Mouse (Mus musculus): ENCODE measurements around the gene Cmtm7. TPM values are rescaled to one million over a fixed set of nuclear protein-coding genes. Genes with fewer than 3 reads are reported as not detected.

Gene Cmtm7
- polyA plus RNA-seq (2012; rRNA removed), result 781 and 799 TPM in 2 replicates

GRCm38 (mm10) chr9:114781526-114782212, at the start of gene Cmtm7:
Cmtm7 (minus strand) TSS chr9:114781856.
- Histone ChIP-seq H3K27ac (ENCODE audit: control insufficient read depth, insufficient read depth, low read length) (peak within 1 kb of the TSS; percentile 88), H3K27me3 (ENCODE audit: control insufficient read depth, insufficient read depth, low read length) (no peaks in the 10 kb centered on the region), H3K36me3 (ENCODE audit: control insufficient read depth, insufficient read depth, low read length) (no peaks in the 10 kb centered on the region), H3K4me1 (replicated peaks; ENCODE audit: control insufficient read depth, insufficient read depth, low read length) (peaks cover 36% of the 10 kb centered on the region), H3K4me3 (ENCODE audit: control insufficient read depth, insufficient read depth, low read length) (peak within 1 kb of the TSS; percentile 96)
- peak; percentile 81 for DNase-seq
- TF ChIP-seq POLR2A (IDR thresholded peaks at IDR 0.05; ENCODE audit: control insufficient read depth, extremely low read depth, insufficient read depth, low read length, poor library complexity), result peak; percentile 78
- 0 out of 2 replicates have a peak, but pooled peaks have one; percentile 36 for TF ChIP-seq CTCF (IDR thresholded peaks at IDR 0.05; ENCODE audit: borderline replicate concordance, control insufficient read depth, extremely low read depth, insufficient read depth, low read length, poor library complexity)
- under 1% methylated on average over 54 of the region's 54 CpGs for WGBS

GRCm38 (mm10) chr9:114830351-114830750, 48.7 kb upstream of the Cmtm7 start:
- TF ChIP-seq POLR2A (IDR thresholded peaks at IDR 0.05; ENCODE audit: control insufficient read depth, extremely low read depth, insufficient read depth, low read length, poor library complexity) (no peak), CTCF (IDR thresholded peaks at IDR 0.05; ENCODE audit: borderline replicate concordance, control insufficient read depth, extremely low read depth, insufficient read depth, low read length, poor library complexity) (no peak)
- H3K4me1 ChIP-seq (replicated peaks; ENCODE audit: control insufficient read depth, insufficient read depth, low read length), result no peaks in the 10 kb centered on the region
- no peak for DNase-seq
- no peak overlapping the region for H3K27ac ChIP-seq (ENCODE audit: control insufficient read depth, insufficient read depth, low read length)
- no peaks in the 10 kb centered on the region for H3K36me3 ChIP-seq (ENCODE audit: control insufficient read depth, insufficient read depth, low read length)
- H3K27me3 ChIP-seq (ENCODE audit: control insufficient read depth, insufficient read depth, low read length), result no peaks in the 10 kb centered on the region
- 79% methylated on average over 7 of the region's 7 CpGs for WGBS
- no peak overlapping the region for H3K4me3 ChIP-seq (ENCODE audit: control insufficient read depth, insufficient read depth, low read length)

- H3K27me3 ChIP-seq (ENCODE audit: control insufficient read depth, insufficient read depth, low read length), result no peaks in the 10 kb centered on the region
- no peaks in the 10 kb centered on the region for H3K4me1 ChIP-seq (replicated peaks; ENCODE audit: control insufficient read depth, insufficient read depth, low read length)
- H3K27ac ChIP-seq (ENCODE audit: control insufficient read depth, insufficient read depth, low read length), result no peak overlapping the region
- H3K4me3 ChIP-seq (ENCODE audit: control insufficient read depth, insufficient read depth, low read length), result no peak overlapping the region
- 97% methylated on average over 8 of the region's 8 CpGs for WGBS
- TF ChIP-seq CTCF (IDR thresholded peaks at IDR 0.05; ENCODE audit: borderline replicate concordance, control insufficient read depth, extremely low read depth, insufficient read depth, low read length, poor library complexity), result no peak
- TF ChIP-seq POLR2A (IDR thresholded peaks at IDR 0.05; ENCODE audit: control insufficient read depth, extremely low read depth, insufficient read depth, low read length, poor library complexity), result no peak
- no peak for DNase-seq
- H3K36me3 ChIP-seq (ENCODE audit: control insufficient read depth, insufficient read depth, low read length), result no peaks in the 10 kb centered on the region
These were observed 48.0 kb upstream of the Cmtm7 start for GRCm38 (mm10) chr9:114829669-114830068.

GRCm38 (mm10) chr9:114828377-114828776, 46.7 kb upstream of the Cmtm7 start:
- TF ChIP-seq CTCF (IDR thresholded peaks at IDR 0.05; ENCODE audit: borderline replicate concordance, control insufficient read depth, extremely low read depth, insufficient read depth, low read length, poor library complexity), result no peak
- no peak for TF ChIP-seq POLR2A (IDR thresholded peaks at IDR 0.05; ENCODE audit: control insufficient read depth, extremely low read depth, insufficient read depth, low read length, poor library complexity)
- WGBS, result 98% methylated on average over 6 of the region's 6 CpGs
- Histone ChIP-seq H3K27me3 (ENCODE audit: control insufficient read depth, insufficient read depth, low read length) (no peaks in the 10 kb centered on the region), H3K27ac (ENCODE audit: control insufficient read depth, insufficient read depth, low read length) (no peak overlapping the region), H3K4me3 (ENCODE audit: control insufficient read depth, insufficient read depth, low read length) (no peak overlapping the region), H3K4me1 (replicated peaks; ENCODE audit: control insufficient read depth, insufficient read depth, low read length) (no peaks in the 10 kb centered on the region), H3K36me3 (ENCODE audit: control insufficient read depth, insufficient read depth, low read length) (no peaks in the 10 kb centered on the region)
- no peak for DNase-seq

GRCm38 (mm10) chr9:114827242-114827852, 45.7 kb upstream of the Cmtm7 start:
- no peak overlapping the region for H3K27ac ChIP-seq (ENCODE audit: control insufficient read depth, insufficient read depth, low read length)
- no peaks in the 10 kb centered on the region for H3K4me1 ChIP-seq (replicated peaks; ENCODE audit: control insufficient read depth, insufficient read depth, low read length)
- WGBS, result 94% methylated on average over 1 of the region's 1 CpGs
- no peak for TF ChIP-seq CTCF (IDR thresholded peaks at IDR 0.05; ENCODE audit: borderline replicate concordance, control insufficient read depth, extremely low read depth, insufficient read depth, low read length, poor library complexity)
- TF ChIP-seq POLR2A (IDR thresholded peaks at IDR 0.05; ENCODE audit: control insufficient read depth, extremely low read depth, insufficient read depth, low read length, poor library complexity), result no peak
- no peak overlapping the region for H3K4me3 ChIP-seq (ENCODE audit: control insufficient read depth, insufficient read depth, low read length)
- DNase-seq, result no peak
- H3K27me3 ChIP-seq (ENCODE audit: control insufficient read depth, insufficient read depth, low read length), result no peaks in the 10 kb centered on the region
- H3K36me3 ChIP-seq (ENCODE audit: control insufficient read depth, insufficient read depth, low read length), result no peaks in the 10 kb centered on the region

GRCm38 (mm10) chr9:114824166-114824565, 42.5 kb upstream of the Cmtm7 start:
- Histone ChIP-seq H3K4me3 (ENCODE audit: control insufficient read depth, insufficient read depth, low read length) (no peak overlapping the region), H3K4me1 (replicated peaks; ENCODE audit: control insufficient read depth, insufficient read depth, low read length) (no peaks in the 10 kb centered on the region), H3K36me3 (ENCODE audit: control insufficient read depth, insufficient read depth, low read length) (no peaks in the 10 kb centered on the region), H3K27me3 (ENCODE audit: control insufficient read depth, insufficient read depth, low read length) (no peaks in the 10 kb centered on the region), H3K27ac (ENCODE audit: control insufficient read depth, insufficient read depth, low read length) (no peak overlapping the region)
- no peak for DNase-seq
- no peak for TF ChIP-seq CTCF (IDR thresholded peaks at IDR 0.05; ENCODE audit: borderline replicate concordance, control insufficient read depth, extremely low read depth, insufficient read depth, low read length, poor library complexity)
- TF ChIP-seq POLR2A (IDR thresholded peaks at IDR 0.05; ENCODE audit: control insufficient read depth, extremely low read depth, insufficient read depth, low read length, poor library complexity), result no peak
- WGBS, result 97% methylated on average over 7 of the region's 7 CpGs
